Mouse (Mus musculus) stomach, embryonic 15.5 days (tissue): ENCODE data around the gene Ptgds. TPM values are rescaled to one million over a fixed set of nuclear protein-coding genes. Genes with fewer than 3 reads are reported as not detected.

Experiments
- ATAC-seq: fragments of 200-750 bp; cut with Nextera tagmentation; 2 replicates; pipeline ENCODE4 v1.8.0; 2017; ENCODE audit warnings: low read depth, moderate number of reproducible peaks, moderate TSS enrichment; ENCODE audit not compliant: insufficient read depth, low FRiP score
- H3K27ac ChIP-seq: fragments of 300-500 bp; sonication (generic); 2 replicates; pipeline ENCODE4 v1.5.1; 2015; ENCODE audit warnings: mild to moderate bottlenecking, inconsistent platforms
- H3K27me3 ChIP-seq: fragments of 300-500 bp; sonication (generic); replicated peaks from 2 replicates; pipeline ENCODE4 v1.6.1; 2015; ENCODE audit warnings: inconsistent platforms
- H3K36me3 ChIP-seq: fragments of 300-500 bp; sonication (generic); 2 replicates; pipeline ENCODE4 v1.6.1; 2015; ENCODE audit warnings: inconsistent platforms
- H3K4me1 ChIP-seq: fragments of 300-500 bp; sonication (generic); 2 replicates; pipeline ENCODE4 v1.6.1; 2015; ENCODE audit warnings: inconsistent platforms
- H3K4me2 ChIP-seq: fragments of 300-500 bp; sonication (generic); 2 replicates; pipeline ENCODE4 v1.6.1; 2015; ENCODE audit warnings: mild to moderate bottlenecking, inconsistent platforms
- H3K4me3 ChIP-seq: fragments of 300-500 bp; sonication (generic); replicated peaks from 2 replicates; pipeline ENCODE4 v1.5.1; 2015; ENCODE audit warnings: inconsistent platforms
- H3K9ac ChIP-seq: fragments of 300-500 bp; sonication (generic); 2 replicates; pipeline ENCODE4 v1.6.1; 2015; ENCODE audit warnings: inconsistent platforms
- H3K9me3 ChIP-seq: fragments of 300-500 bp; sonication (generic); 2 replicates; pipeline ENCODE4 v1.6.1; 2016; ENCODE audit warnings: inconsistent platforms
- WGBS: fragments of 180-500 bp; shearing (Covaris S2); methylation state at CpG from one replicate; pipeline ENCODE4 v1.1.7; 2015; 5-methylcytosine and 5-hydroxymethylcytosine counted together
- polyA plus RNA-seq: library from polyadenylated mRNA; unstranded; fragments of >200 nt; fragmentation: Nextera tagmentation; extraction: Ambion mirVana; gene quantifications from 2 replicates; pipeline ENCODE4 v1.2.1, GENCODE M21; 2015

Ptgds gene
- polyA plus RNA-seq, 1 experiment from 2014 or later = 7.5 TPM

DNA sequence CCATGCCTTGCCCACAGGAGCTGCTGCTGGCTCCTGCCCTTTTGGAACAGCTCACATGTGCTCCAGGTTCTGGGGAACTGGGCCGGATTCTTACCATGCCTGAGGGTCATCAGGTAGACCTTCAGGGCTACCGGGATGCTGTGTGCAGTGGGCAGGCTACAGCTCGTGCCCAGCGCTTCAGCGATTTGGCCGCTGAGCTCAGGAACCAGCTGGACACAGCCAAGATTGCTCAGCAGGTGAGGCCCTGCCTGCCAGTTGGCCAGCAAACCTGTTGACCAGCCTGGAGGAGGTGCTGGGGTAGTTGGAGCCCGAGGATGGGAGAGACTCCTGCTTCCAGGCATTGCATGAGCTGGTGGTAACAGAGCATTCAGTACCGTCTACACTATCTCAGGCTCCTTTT is 35.6 kb downstream of the Ptgds start:
- Histone ChIP-seq H3K36me3 (0 out of 2 replicates have a peak, but pooled peaks cover 5% of the 10 kb centered on the region), H3K4me3 (no peak overlapping the region), H3K27me3 (no peaks in the 10 kb centered on the region), H3K4me1 (no peaks in the 10 kb centered on the region), H3K27ac (no peak overlapping the region), H3K9ac (no peak overlapping the region), H3K9me3 (no peaks in the 10 kb centered on the region), H3K4me2 (no peak overlapping the region)
- no peak for ATAC-seq
- 86% methylated on average over 8 of the region's 8 CpGs for WGBS

DNA sequence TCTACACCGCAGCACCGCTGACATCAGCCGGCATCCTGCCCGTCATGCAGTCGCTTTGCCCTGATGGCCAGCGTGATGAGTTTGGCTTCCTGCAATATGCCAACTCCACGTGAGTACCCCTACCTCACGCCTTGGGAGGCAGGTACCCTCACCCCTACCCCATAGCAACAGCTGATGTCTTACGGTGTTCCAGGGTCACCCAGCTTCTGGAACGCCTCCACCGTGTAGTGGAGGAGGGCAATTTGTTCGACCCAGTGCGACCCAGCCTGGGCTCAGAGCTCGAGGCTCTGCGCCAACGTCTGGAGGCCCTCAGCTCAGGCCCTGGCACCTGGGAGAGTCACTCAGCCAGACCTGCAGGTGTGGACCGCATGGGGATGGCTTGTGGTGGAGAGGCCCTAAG is 36.7 kb downstream of the Ptgds start:
- no peak for ATAC-seq
- Histone ChIP-seq H3K36me3 (0 out of 2 replicates have a peak, but pooled peaks cover 2% of the 10 kb centered on the region), H3K9ac (no peak overlapping the region), H3K4me3 (no peak overlapping the region), H3K9me3 (no peaks in the 10 kb centered on the region), H3K27me3 (no peaks in the 10 kb centered on the region), H3K27ac (no peak overlapping the region), H3K4me1 (peaks cover 5% of the 10 kb centered on the region; the same call in 1 of the 2 replicates), H3K4me2 (no peak overlapping the region)
- WGBS = 91% methylated on average over 17 of the region's 17 CpGs

DNA sequence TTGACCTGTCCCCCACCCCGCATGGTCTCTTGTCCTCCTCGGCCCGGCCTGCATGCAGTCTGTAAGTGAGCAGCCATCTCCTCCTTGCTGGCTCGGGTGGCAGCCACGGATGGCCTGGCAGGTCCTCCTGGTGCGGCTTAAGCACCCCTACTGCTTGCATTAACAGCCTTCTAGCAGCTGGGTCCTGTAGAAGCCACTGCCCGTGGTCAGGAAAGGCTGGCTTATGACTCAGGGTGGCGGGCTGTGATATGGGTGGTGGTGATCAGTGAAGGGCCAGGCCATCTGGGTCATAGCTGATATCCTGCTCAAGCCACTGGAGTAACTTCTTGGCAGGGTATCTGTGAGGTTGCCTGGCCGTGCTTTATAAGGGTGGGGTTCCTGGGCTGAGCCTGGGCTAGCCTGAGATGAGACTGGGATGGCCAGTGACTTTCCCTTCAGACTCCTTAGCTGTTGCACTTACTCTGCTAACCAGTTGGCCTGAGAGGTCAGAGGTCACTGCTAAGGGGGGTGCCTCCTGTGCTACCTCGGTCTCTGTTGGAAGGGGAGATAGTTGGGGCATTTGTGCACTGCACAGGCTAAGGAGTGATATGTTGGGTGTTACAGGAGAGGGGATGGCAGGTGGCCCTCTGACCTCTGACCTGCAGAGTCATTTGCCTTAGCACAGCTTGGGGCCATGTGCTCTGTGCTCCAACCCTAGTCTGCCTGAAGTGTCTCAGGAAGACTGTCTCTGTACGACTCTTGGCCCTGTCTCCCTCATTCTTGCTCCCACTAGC is 37.3 kb downstream of the Ptgds start:
- WGBS = 78% methylated on average over 11 of the region's 11 CpGs
- Histone ChIP-seq H3K36me3 (no peaks in the 10 kb centered on the region), H3K27ac (no peak overlapping the region), H3K4me3 (no peak overlapping the region), H3K9ac (no peak overlapping the region), H3K9me3 (no peaks in the 10 kb centered on the region), H3K4me2 (no peak overlapping the region), H3K4me1 (peaks cover 5% of the 10 kb centered on the region; the same call in 1 of the 2 replicates), H3K27me3 (no peaks in the 10 kb centered on the region)
- no peak for ATAC-seq

DNA sequence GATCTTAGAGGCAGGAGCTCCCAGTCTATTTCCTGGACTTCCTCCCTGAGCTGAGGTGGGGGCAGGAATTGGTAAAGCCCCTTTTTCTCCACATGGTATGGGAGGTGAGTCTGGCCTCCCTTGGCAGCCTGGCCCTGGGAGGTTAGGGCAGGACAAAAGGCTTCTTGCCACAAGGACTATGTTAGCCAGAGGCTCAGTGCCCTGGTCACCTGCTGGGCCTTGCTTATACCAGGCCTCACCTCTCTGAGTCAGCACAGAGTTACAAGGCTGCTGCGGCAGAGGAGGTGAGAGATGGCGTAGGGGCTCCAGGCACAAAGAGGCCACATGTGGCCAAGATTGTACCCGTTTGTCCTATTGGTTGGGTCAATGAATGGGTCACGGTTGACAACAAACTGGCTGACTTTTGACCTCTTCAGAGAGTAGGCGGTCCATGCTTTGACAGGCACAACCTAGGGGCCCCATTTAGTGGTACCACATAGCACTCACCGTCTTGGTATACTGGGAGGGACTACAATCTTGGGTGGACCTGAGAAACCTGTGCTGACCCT is 38.5 kb downstream of the Ptgds start:
- H3K4me2 ChIP-seq = no peak overlapping the region
- no peak overlapping the region for H3K4me3 ChIP-seq
- H3K27ac ChIP-seq = no peak overlapping the region

GRCm38 (mm10) chr2:25430395-25431233 is 39.2 kb downstream of the Ptgds start:
- Histone ChIP-seq H3K9me3 (no peaks in the 10 kb centered on the region), H3K27me3 (peaks cover 12% of the 10 kb centered on the region; the same call in 1 of the 2 replicates), H3K4me2 (no peak overlapping the region), H3K9ac (no peak overlapping the region), H3K36me3 (no peaks in the 10 kb centered on the region), H3K4me3 (no peak overlapping the region), H3K4me1 (peaks cover 5% of the 10 kb centered on the region; the same call in 1 of the 2 replicates), H3K27ac (no peak overlapping the region)
- ATAC-seq = no peak
- WGBS = 75% methylated on average over 17 of the region's 17 CpGs

More for the DNA sequence above, 38.5 kb downstream of the Ptgds start:
- H3K27me3 ChIP-seq = peaks cover 4% of the 10 kb centered on the region; the same call in 1 of the 2 replicates
- no peaks in the 10 kb centered on the region for H3K9me3 ChIP-seq
- no peaks in the 10 kb centered on the region for H3K36me3 ChIP-seq
- no peak overlapping the region for H3K9ac ChIP-seq
- peaks cover 5% of the 10 kb centered on the region; the same call in 1 of the 2 replicates for H3K4me1 ChIP-seq
- 73% methylated on average over 6 of the region's 6 CpGs for WGBS
- ATAC-seq = no peak

DNA sequence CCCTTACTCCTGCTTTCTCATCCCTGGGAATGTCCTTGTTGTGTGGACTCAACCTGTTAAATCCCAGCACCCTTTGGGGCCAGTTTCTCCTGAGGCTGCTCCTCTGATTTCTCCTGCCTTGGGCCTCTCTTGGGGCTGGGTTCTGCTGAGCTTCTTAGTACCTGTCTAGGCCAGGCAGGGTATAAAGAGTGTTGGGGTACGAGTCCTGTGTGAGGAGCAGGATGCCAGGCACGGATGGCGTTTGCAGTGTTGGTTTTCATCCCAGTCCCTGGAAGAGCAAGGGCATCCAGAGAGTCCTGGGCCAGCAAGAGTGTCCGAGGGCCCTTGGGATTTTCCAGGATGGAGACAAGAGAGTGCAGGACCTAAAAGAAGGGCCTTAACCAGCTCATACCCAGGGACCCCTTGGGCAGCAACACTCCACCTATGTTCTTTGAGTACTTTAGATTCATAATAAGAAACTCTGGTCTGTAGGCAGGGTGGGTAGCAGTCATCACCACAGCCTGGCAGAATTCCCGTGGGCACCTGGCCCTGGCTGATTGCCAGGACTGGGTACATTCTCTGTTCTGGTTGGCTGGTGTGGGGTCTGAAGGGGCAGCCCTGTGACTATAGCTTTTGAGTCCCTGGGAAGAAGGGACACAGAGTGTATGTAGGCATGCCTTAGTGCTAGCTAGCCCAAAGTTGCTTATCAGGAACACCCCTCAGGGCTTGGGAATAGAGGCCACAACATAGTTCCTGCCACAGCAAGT is 40.2 kb downstream of the Ptgds start:
- H3K4me3 ChIP-seq = no peak overlapping the region
- H3K27ac ChIP-seq = no peak overlapping the region
- H3K9me3 ChIP-seq = no peaks in the 10 kb centered on the region
- H3K4me1 ChIP-seq = peaks cover 5% of the 10 kb centered on the region; the same call in 1 of the 2 replicates
- no peak for ATAC-seq
- peaks cover 22% of the 10 kb centered on the region; the same call in 1 of the 2 replicates for H3K27me3 ChIP-seq
- H3K9ac ChIP-seq = no peak overlapping the region
- H3K36me3 ChIP-seq = no peaks in the 10 kb centered on the region
- H3K4me2 ChIP-seq = no peak overlapping the region
- WGBS = 72% methylated on average over 5 of the region's 5 CpGs

DNA sequence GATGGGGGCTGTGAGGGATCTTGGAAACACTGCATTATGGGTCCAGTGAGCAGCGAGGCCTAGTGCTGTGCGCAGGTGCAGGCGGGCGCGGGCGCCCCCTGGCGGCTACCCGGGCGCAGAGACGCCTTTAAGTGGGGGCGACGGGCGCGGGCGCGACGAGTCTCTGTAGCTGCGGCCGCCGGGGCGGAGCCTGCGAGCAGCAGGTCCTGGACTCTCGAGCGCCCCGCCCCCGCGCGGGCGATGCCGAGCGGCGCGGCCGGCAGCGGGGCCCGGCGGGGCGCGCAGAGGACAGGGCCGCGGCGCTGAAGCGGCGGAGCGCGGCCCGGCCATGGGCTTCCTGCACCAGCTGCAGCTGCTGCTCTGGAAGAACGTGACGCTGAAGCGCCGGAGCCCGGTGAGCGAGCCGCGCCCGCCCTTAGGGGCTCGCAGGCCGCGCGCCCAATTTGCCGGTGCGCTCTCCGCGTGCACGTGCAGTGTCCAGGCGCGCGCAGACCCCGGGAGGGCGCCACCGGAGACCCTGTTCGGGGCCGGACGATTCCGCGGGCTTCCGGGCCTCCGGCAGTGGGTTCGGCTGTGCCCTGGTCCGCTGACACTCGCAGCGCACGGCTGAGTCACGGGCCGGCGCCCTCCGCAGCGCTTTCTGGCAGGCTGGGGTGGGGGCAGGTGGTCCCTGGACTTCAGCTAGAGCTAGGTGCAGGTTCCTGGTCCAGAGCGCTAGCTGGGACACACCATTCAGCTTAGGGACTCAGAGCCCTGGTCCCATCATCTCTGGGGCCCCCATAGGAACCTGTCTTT is 41.2 kb downstream of the Ptgds start, which contains the start of gene Abca2:
TSS of gene Abca2 (plus strand) at position 262 of the 795 bp plus-strand sequence.
- H3K9me3 ChIP-seq = no peaks in the 10 kb centered on the region
- H3K27me3 ChIP-seq = peaks cover 24% of the 10 kb centered on the region; the same call in 1 of the 2 replicates
- peak within 1 kb of the TSS; percentile 87 for H3K4me2 ChIP-seq
- WGBS = under 1% methylated on average over 84 of the region's 89 CpGs
- H3K4me3 ChIP-seq = peak within 1 kb of the TSS; percentile 63
- peak within 1 kb of the TSS; percentile 48 for H3K9ac ChIP-seq
- H3K27ac ChIP-seq = no peak within 1 kb of the TSS
- H3K4me1 ChIP-seq = peaks cover 5% of the 10 kb centered on the region; the same call in 1 of the 2 replicates
- H3K36me3 ChIP-seq = no peaks in the 10 kb centered on the region
- peak; percentile 91 for ATAC-seq

- Histone ChIP-seq H3K4me1 (peaks cover 5% of the 10 kb centered on the region; the same call in 1 of the 2 replicates), H3K36me3 (no peaks in the 10 kb centered on the region), H3K4me3 (no peak overlapping the region), H3K9ac (no peak overlapping the region), H3K4me2 (no peak overlapping the region), H3K27me3 (peaks cover 24% of the 10 kb centered on the region; the same call in 1 of the 2 replicates), H3K9me3 (no peaks in the 10 kb centered on the region), H3K27ac (no peak overlapping the region)
- WGBS = 84% methylated on average over 5 of the region's 5 CpGs
- no peak for ATAC-seq
Observed at GRCm38 (mm10) chr2:25427256-25427655, 42.6 kb downstream of the Ptgds start.

DNA sequence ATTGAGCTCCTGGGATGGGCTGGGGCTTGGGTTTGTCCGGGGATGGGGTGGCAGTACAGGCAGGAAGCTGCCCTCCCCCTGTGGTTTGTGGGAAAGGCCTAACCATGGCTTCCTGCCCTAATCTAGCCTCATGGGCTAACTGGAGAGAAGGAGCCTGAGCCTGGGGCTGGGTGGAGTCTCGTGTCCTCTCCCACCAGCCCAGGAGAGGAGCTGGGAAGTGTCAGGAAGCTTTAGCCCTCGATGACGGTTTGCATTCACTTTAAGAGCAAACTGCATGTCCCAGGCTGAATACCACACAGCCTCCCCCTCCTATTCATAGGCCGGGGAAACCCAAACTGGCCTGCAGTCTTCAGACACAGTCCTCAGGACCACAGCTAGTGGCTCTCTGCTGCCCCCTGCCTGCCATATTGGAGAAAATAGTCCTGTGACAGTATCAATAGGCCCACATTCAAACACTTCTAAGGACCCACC is 43.1 kb downstream of the Ptgds start:
- H3K4me2 ChIP-seq = no peak overlapping the region
- ATAC-seq = no peak
- no peaks in the 10 kb centered on the region for H3K9me3 ChIP-seq
- no peaks in the 10 kb centered on the region for H3K36me3 ChIP-seq
- peaks cover 24% of the 10 kb centered on the region; the same call in 1 of the 2 replicates for H3K27me3 ChIP-seq
- H3K27ac ChIP-seq = no peak overlapping the region
- 22% methylated on average over 5 of the region's 5 CpGs for WGBS
- H3K9ac ChIP-seq = no peak overlapping the region
- peaks cover 5% of the 10 kb centered on the region; the same call in 1 of the 2 replicates for H3K4me1 ChIP-seq
- H3K4me3 ChIP-seq = no peak overlapping the region

- no peaks in the 10 kb centered on the region for H3K36me3 ChIP-seq
- WGBS = 50% methylated on average over 27 of the region's 27 CpGs
- H3K9me3 ChIP-seq = no peaks in the 10 kb centered on the region
- H3K4me3 ChIP-seq = no peak overlapping the region
- H3K9ac ChIP-seq = no peak overlapping the region
- H3K27me3 ChIP-seq = peaks cover 24% of the 10 kb centered on the region; the same call in 1 of the 2 replicates
- no peak overlapping the region for H3K27ac ChIP-seq
- ATAC-seq = no peak
- no peak overlapping the region for H3K4me2 ChIP-seq
- peaks cover 5% of the 10 kb centered on the region; the same call in 1 of the 2 replicates for H3K4me1 ChIP-seq
Observed at GRCm38 (mm10) chr2:25425481-25425880, 44.4 kb downstream of the Ptgds start.
